Mouse (Mus musculus) cerebellum, adult 8-10 months (tissue): ENCODE measurements around the gene H2-K1.
A peak's percentile ranks its signal among the peaks of the same experiment; 100 is the strongest.
"Not testable (repeated sequence)": the region's sequence is repeated elsewhere in the genome, so short reads cannot be mapped to it uniquely, and the experiment has no call there.

ENCODE experiments used
- DNase-seq: peaks from one replicate; pipeline ENCODE4 v3.0.0; 2022

Gene H2-K1

GRCm38 (mm10) chr17:34026917-34027655 is 26.9 kb upstream of the H2-K1 start:
- DNase-seq: peak; percentile 50

GRCm38 (mm10) chr17:34026221-34026620 is 26.1 kb upstream of the H2-K1 start:
- DNase-seq: no peak

GRCm38 (mm10) chr17:34025756-34026151 is 25.6 kb upstream of the H2-K1 start:
- peak; percentile 32 for DNase-seq

GRCm38 (mm10) chr17:34024861-34025755 is 25.0 kb upstream of the H2-K1 start:
- DNase-seq: peak; percentile 35

GRCm38 (mm10) chr17:34024317-34024821 is 24.2 kb upstream of the H2-K1 start, which contains the start of gene Ring1:
Gene Ring1 (minus strand): TSS chr17:34024680.
- peak; percentile 87 for DNase-seq

- DNase-seq: peak; percentile 7
Measured at GRCm38 (mm10) chr17:34023678-34024077, 23.5 kb upstream of the H2-K1 start.

GRCm38 (mm10) chr17:34022987-34023386 is 22.8 kb upstream of the H2-K1 start:
- DNase-seq: peak; percentile 15

GRCm38 (mm10) chr17:34022414-34022783 is 22.3 kb upstream of the H2-K1 start:
- DNase-seq: peak; percentile 18

GRCm38 (mm10) chr17:34021539-34022413 is 21.6 kb upstream of the H2-K1 start:
- DNase-seq: peak; percentile 11

- DNase-seq: no peak
Measured at GRCm38 (mm10) chr17:34013436-34013835, 13.3 kb upstream of the H2-K1 start.

- no peak for DNase-seq
Measured at GRCm38 (mm10) chr17:34010156-34010555, 10.0 kb upstream of the H2-K1 start.

- DNase-seq: no peak
Measured at GRCm38 (mm10) chr17:34006570-34006969, 6.4 kb upstream of the H2-K1 start.

- DNase-seq: peak; percentile 19
Measured at GRCm38 (mm10) chr17:34003426-34003825, 3.3 kb upstream of the H2-K1 start.

GRCm38 (mm10) chr17:34000796-34001195 is 649 bp upstream of the H2-K1 start:
- DNase-seq: not testable (repeated sequence)

- peak; percentile 5 for DNase-seq
Measured at GRCm38 (mm10) chr17:33999341-34000149, 602 bp downstream of the H2-K1 start.

GRCm38 (mm10) chr17:33998697-33999096 is 1.4 kb downstream of the H2-K1 start:
- not testable (repeated sequence) for DNase-seq

GRCm38 (mm10) chr17:33997025-33997424 is 3.1 kb downstream of the H2-K1 start:
- not testable (repeated sequence) for DNase-seq

- no peak for DNase-seq
Measured at GRCm38 (mm10) chr17:33995651-33996050, 4.5 kb downstream of the H2-K1 start.

GRCm38 (mm10) chr17:33994959-33995358 is 5.2 kb downstream of the H2-K1 start:
- DNase-seq: no peak

- peak; percentile 47 for DNase-seq
Measured at GRCm38 (mm10) chr17:33991788-33992664, 8.1 kb downstream of the H2-K1 start.

- peak; percentile 75 for DNase-seq
Measured at GRCm38 (mm10) chr17:33982136-33982535, 18.0 kb downstream of the H2-K1 start.
